Mouse (Mus musculus) subcutaneous adipose tissue, adult 2 months (tissue): Measurements from ENCODE around the gene Ptprs. TPM values are rescaled to one million over a fixed set of nuclear protein-coding genes. Genes with fewer than 3 reads are reported as not detected.

Experiments
- polyA plus RNA-seq: library from polyadenylated mRNA; depleted of rRNA; stranded (reverse); fragments of >200 nt; gene quantifications from 2 replicates; pipeline ENCODE4 v1.2.3, GENCODE M21; 2012; ENCODE audit warnings: low replicate concordance; rRNA removed

Ptprs gene
- polyA plus RNA-seq, result 129 and 403 TPM in 2 replicates

GRCm38 (mm10) chr17:56476402-56476752 lies at the start of gene Ptprs:
Ptprs (minus strand) TSS chr17:56476483.

GRCm38 (mm10) chr17:56512310-56512709 lies 36.0 kb upstream of the Ptprs start, which contains the start of gene Znrf4:
Znrf4 (minus strand) TSS chr17:56512431.

Other genes with a start within 250 kb of the Ptprs start
- gene Fem1a, start 219.7 kb downstream of the Ptprs start, polyA plus RNA-seq, result 24.1 and 30.7 TPM in 2 replicates
- 16.9 and 26.3 TPM in 2 replicates for gene Ticam1, start 199.7 kb downstream of the Ptprs start, polyA plus RNA-seq
- gene Plin3, start 183.6 kb downstream of the Ptprs start, polyA plus RNA-seq, result 44.9 and 45.4 TPM in 2 replicates
- gene Arrdc5, start 176.2 kb downstream of the Ptprs start, polyA plus RNA-seq, result not detected in 2 replicates
- gene Uhrf1, start 173.2 kb downstream of the Ptprs start, polyA plus RNA-seq, result 2.5 and 24.0 TPM in 2 replicates
- gene Kdm4b, start 150.4 kb downstream of the Ptprs start, polyA plus RNA-seq, result 32.1 and 45.8 TPM in 2 replicates
- gene Znrf4, start 35.9 kb upstream of the Ptprs start, polyA plus RNA-seq, result not detected in 2 replicates
- 1.7 and 11.7 TPM in 2 replicates for gene Gm20219, start 77.9 kb upstream of the Ptprs start, polyA plus RNA-seq
- gene Safb2, start 108.1 kb upstream of the Ptprs start, polyA plus RNA-seq, result 49.3 and 95.5 TPM in 2 replicates
- 47.6 and 135 TPM in 2 replicates for gene Safb, start 108.3 kb upstream of the Ptprs start, polyA plus RNA-seq
- gene 2410015M20Rik, start 133.3 kb upstream of the Ptprs start, polyA plus RNA-seq, result 212 and 312 TPM in 2 replicates
- 1,682 and 2,676 TPM in 2 replicates for gene Rpl36, start 136.9 kb upstream of the Ptprs start, polyA plus RNA-seq
- 89.6 and 94.0 TPM in 2 replicates for gene Lonp1, start 150.4 kb upstream of the Ptprs start, polyA plus RNA-seq
- 0.10 and 0.91 TPM in 2 replicates for gene Catsperd, start 151.7 kb upstream of the Ptprs start, polyA plus RNA-seq
- 65.2 and 115 TPM in 2 replicates for gene Ranbp3, start 196.8 kb upstream of the Ptprs start, polyA plus RNA-seq
- gene Ndufa11, start 241.3 kb upstream of the Ptprs start, polyA plus RNA-seq, result 611 and 638 TPM in 2 replicates
- gene Vmac, start 241.5 kb upstream of the Ptprs start, polyA plus RNA-seq, result 26.0 and 39.8 TPM in 2 replicates